Mouse (Mus musculus) limb, embryonic 10.5 days (tissue): ENCODE data around the gene Fam155a. TPM values are rescaled to one million over a fixed set of nuclear protein-coding genes. Genes with fewer than 3 reads are reported as not detected.

Experiments used
- DNase-seq: peaks from one replicate; pipeline ENCODE4 v3.0.0-alpha.2; 2017; ENCODE audit warnings: low spot score
- H3K27ac ChIP-seq: fragments of 300-500 bp; sonication (generic); 2 replicates; pipeline ENCODE4 v1.5.1; 2016; ENCODE audit warnings: mild to moderate bottlenecking
- H3K27me3 ChIP-seq: fragments of 300-500 bp; sonication (generic); 2 replicates; pipeline ENCODE4 v1.6.1; 2016; ENCODE audit warnings: low read depth, mild to moderate bottlenecking; ENCODE audit not compliant: poor library complexity, severe bottlenecking
- H3K36me3 ChIP-seq: fragments of 300-500 bp; sonication (generic); 2 replicates; pipeline ENCODE4 v1.6.1; 2016; ENCODE audit warnings: mild to moderate bottlenecking, moderate library complexity
- H3K4me1 ChIP-seq: fragments of 300-500 bp; sonication (generic); 2 replicates; pipeline ENCODE4 v1.6.1; 2016
- H3K4me3 ChIP-seq: fragments of 300-500 bp; sonication (generic); 2 replicates; pipeline ENCODE4 v1.5.1; 2016; ENCODE audit warnings: mild to moderate bottlenecking, moderate library complexity
- H3K9me3 ChIP-seq: fragments of 300-500 bp; sonication (generic); replicated peaks from 2 replicates; pipeline ENCODE4 v1.6.1; 2016; ENCODE audit warnings: mild to moderate bottlenecking
- WGBS: fragments of 180-500 bp; shearing (Covaris S2); methylation state at CpG from one replicate; pipeline ENCODE4 v1.1.7; 2016; 5-methylcytosine and 5-hydroxymethylcytosine counted together
- microRNA-seq: library from miRNA; unstranded; fragments of <30 nt; microRNA quantifications from one replicate; pipeline ENCODE4, GENCODE M21; 2017
- polyA plus RNA-seq: library from polyadenylated mRNA; unstranded; fragments of >200 nt; fragmentation: Nextera tagmentation; extraction: Ambion mirVana; gene quantifications from 2 replicates; pipeline ENCODE4 v1.2.1, GENCODE M21; 2016

The Fam155a gene
- polyA plus RNA-seq, 1 experiment from 2014 or later = 0.19 TPM

- H3K4me1 ChIP-seq = peaks cover 8% of the 10 kb centered on the region
- no peaks in the 10 kb centered on the region for H3K36me3 ChIP-seq
- no peak overlapping the region for H3K4me3 ChIP-seq
- no peaks in the 10 kb centered on the region for H3K27me3 ChIP-seq
- H3K27ac ChIP-seq = no peak overlapping the region
- WGBS = 83% methylated on average over 13 of the region's 13 CpGs
- DNase-seq = no peak
- H3K9me3 ChIP-seq = no peaks in the 10 kb centered on the region
Observed at GRCm38 (mm10) chr8:9158652-9159051, 612.3 kb downstream of the Fam155a start.

DNA sequence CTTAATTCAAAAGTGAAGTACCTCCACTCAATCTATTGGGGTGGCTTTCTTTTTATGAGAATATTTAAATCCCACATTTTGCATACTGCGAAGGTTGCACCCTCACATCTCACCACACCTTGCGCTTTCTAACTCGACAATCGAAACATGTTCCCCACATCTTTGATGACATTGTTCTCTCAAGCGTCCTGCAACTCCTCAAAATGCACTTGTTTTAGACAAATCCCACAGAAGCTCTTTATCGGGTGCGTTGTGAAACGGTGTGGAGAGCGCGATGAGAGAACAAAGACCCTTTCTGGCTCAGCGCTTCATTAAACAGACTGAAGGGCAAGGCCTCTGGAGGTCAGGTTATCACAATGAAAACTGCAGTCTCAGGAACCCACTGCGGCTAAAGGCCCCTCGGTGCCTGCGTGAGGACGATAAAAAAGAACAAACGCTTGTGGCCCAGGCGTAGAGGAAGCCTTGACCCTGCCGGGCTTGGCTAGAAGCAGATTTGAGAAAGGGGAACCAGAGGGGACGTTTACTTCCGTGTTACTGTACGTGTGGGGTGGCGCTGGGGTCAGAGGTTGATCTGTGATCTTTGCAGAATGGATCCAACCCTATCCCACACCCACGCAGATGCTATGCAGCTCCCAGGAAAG lies 613.7 kb downstream of the Fam155a start:
- 52% methylated on average over 23 of the region's 23 CpGs for WGBS
- Histone ChIP-seq H3K36me3 (no peaks in the 10 kb centered on the region), H3K9me3 (no peaks in the 10 kb centered on the region), H3K27ac (peak overlapping the region; percentile 58), H3K4me3 (no peak overlapping the region), H3K4me1 (peaks cover 8% of the 10 kb centered on the region), H3K27me3 (no peaks in the 10 kb centered on the region)
- no peak for DNase-seq

Small RNA genes within 50 kb of the gene (microRNA-seq; reads per million reads assigned to microRNA genes)
- gene Gm47312 = not detected

Other genes starting within 250 kb of the Fam155a start
- not detected in 2 replicates for gene Gm10217, start 93.1 kb upstream of the Fam155a start, polyA plus RNA-seq
- 7.2 and 8.9 TPM in 2 replicates for gene Lig4, start 206.5 kb upstream of the Fam155a start, polyA plus RNA-seq
- gene Abhd13, start 206.5 kb upstream of the Fam155a start, polyA plus RNA-seq = 16.3 and 17.3 TPM in 2 replicates
- not detected in 2 replicates for gene Tnfsf13b, start 235.3 kb upstream of the Fam155a start, polyA plus RNA-seq